Mouse (Mus musculus) neural tube, embryonic 11.5 days (tissue): ENCODE results near the gene St6galnac4. TPM values are rescaled to one million over a fixed set of nuclear protein-coding genes. Genes with fewer than 3 reads are reported as not detected.

Experiments used
- ATAC-seq: fragments of 200-750 bp; cut with Nextera tagmentation; 2 replicates; pipeline ENCODE4 v1.8.0; 2017; ENCODE audit warnings: moderate number of reproducible peaks, mild to moderate bottlenecking, moderate TSS enrichment, moderate library complexity; ENCODE audit not compliant: insufficient read depth, low FRiP score, low TSS enrichment
- DNase-seq: peaks from one replicate; pipeline ENCODE4 v3.0.0-alpha.2; 2015; ENCODE audit warnings: low spot score
- H3K27ac ChIP-seq: fragments of 300-500 bp; sonication (generic); 2 replicates; pipeline ENCODE4 v1.5.1; 2014; ENCODE audit warnings: low read depth, mild to moderate bottlenecking, low read length
- H3K27me3 ChIP-seq: fragments of 300-500 bp; sonication (generic); 2 replicates; pipeline ENCODE4 v1.6.1; 2014; ENCODE audit warnings: mild to moderate bottlenecking, low read length, mixed read lengths; ENCODE audit not compliant: control insufficient read depth, insufficient read depth
- H3K36me3 ChIP-seq: fragments of 300-500 bp; sonication (generic); 2 replicates; pipeline ENCODE4 v1.6.1; 2014; ENCODE audit warnings: mild to moderate bottlenecking, low read length, moderate library complexity, mixed read lengths; ENCODE audit not compliant: control insufficient read depth, insufficient read depth
- H3K4me1 ChIP-seq: fragments of 300-500 bp; sonication (generic); 2 replicates; pipeline ENCODE4 v1.6.1; 2014; ENCODE audit warnings: low read length, mixed read lengths; ENCODE audit not compliant: control insufficient read depth, insufficient read depth
- H3K4me2 ChIP-seq: fragments of 300-500 bp; sonication (generic); 2 replicates; pipeline ENCODE4 v1.6.1; 2014; ENCODE audit warnings: low read depth, mild to moderate bottlenecking, moderate library complexity
- H3K4me3 ChIP-seq: fragments of 300-500 bp; sonication (generic); 2 replicates; pipeline ENCODE4 v1.5.1; 2014; ENCODE audit warnings: low read depth, low read length
- H3K9ac ChIP-seq: fragments of 300-500 bp; sonication (generic); 2 replicates; pipeline ENCODE4 v1.6.1; 2014; ENCODE audit warnings: mild to moderate bottlenecking, low read length
- H3K9me3 ChIP-seq: fragments of 300-500 bp; sonication (generic); 2 replicates; pipeline ENCODE4 v1.6.1; 2016; ENCODE audit warnings: low read length; ENCODE audit not compliant: control insufficient read depth
- WGBS: fragments of 180-500 bp; shearing (Covaris S2); extraction: QIAGEN DNeasy Blood & Tissue Kit; methylation state at CpG from one replicate; pipeline ENCODE4 v1.1.7; 2014; 5-methylcytosine and 5-hydroxymethylcytosine counted together
- polyA plus RNA-seq: library from polyadenylated mRNA; unstranded; fragments of >200 nt; fragmentation: Nextera tagmentation; extraction: Ambion mirVana; gene quantifications from 2 replicates; pipeline ENCODE4 v1.2.1, GENCODE M21; 2014

Gene St6galnac4
- polyA plus RNA-seq, 1 experiment from 2014 or later: 20.9 TPM

- H3K36me3 ChIP-seq: peaks cover 5% of the 10 kb centered on the region; the same call in 1 of the 2 replicates
- no peaks in the 10 kb centered on the region for H3K27me3 ChIP-seq
- peak; percentile 94 for ATAC-seq
- no peak overlapping the region; the same call in 1 of the 2 replicates for H3K4me2 ChIP-seq
- H3K4me1 ChIP-seq: peaks cover 23% of the 10 kb centered on the region
- H3K9ac ChIP-seq: peak overlapping the region; percentile 38
- H3K9me3 ChIP-seq: no peaks in the 10 kb centered on the region
- WGBS: 35% methylated on average over 5 of the region's 5 CpGs
- no peak overlapping the region for H3K4me3 ChIP-seq
- peak overlapping the region; percentile 92 for H3K27ac ChIP-seq
- peak; percentile 77 for DNase-seq
Measured at GRCm38 (mm10) chr2:32559570-32559969, 27.3 kb upstream of the St6galnac4 start.

- 50% methylated on average over 4 of the region's 4 CpGs for WGBS
- DNase-seq (peak; percentile 72), ATAC-seq (no peak)
- no peaks in the 10 kb centered on the region for H3K27me3 ChIP-seq
- peaks cover 5% of the 10 kb centered on the region for H3K4me1 ChIP-seq
- no peak overlapping the region for H3K4me2 ChIP-seq
- no peaks in the 10 kb centered on the region for H3K9me3 ChIP-seq
- no peak overlapping the region for H3K9ac ChIP-seq
- peaks cover 15% of the 10 kb centered on the region for H3K36me3 ChIP-seq
- H3K27ac ChIP-seq: no peak overlapping the region
- H3K4me3 ChIP-seq: no peak overlapping the region
Measured at GRCm38 (mm10) chr2:32566536-32567063, 20.3 kb upstream of the St6galnac4 start.

GRCm38 (mm10) chr2:32568149-32568548, 18.7 kb upstream of the St6galnac4 start:
- Histone ChIP-seq H3K4me3 (no peak overlapping the region), H3K27ac (no peak overlapping the region), H3K4me1 (peaks cover 5% of the 10 kb centered on the region), H3K36me3 (peaks cover 13% of the 10 kb centered on the region), H3K27me3 (no peaks in the 10 kb centered on the region), H3K4me2 (no peak overlapping the region), H3K9me3 (no peaks in the 10 kb centered on the region), H3K9ac (no peak overlapping the region)
- DNase-seq (no peak), ATAC-seq (no peak)
- 83% methylated on average over 5 of the region's 5 CpGs for WGBS

GRCm38 (mm10) chr2:32568941-32569340, 18.0 kb upstream of the St6galnac4 start:
- no peak for DNase-seq
- H3K27ac ChIP-seq: no peak overlapping the region
- ATAC-seq: no peak
- 92% methylated on average over 3 of the region's 3 CpGs for WGBS
- H3K4me2 ChIP-seq: no peak overlapping the region
- H3K27me3 ChIP-seq: no peaks in the 10 kb centered on the region
- H3K9ac ChIP-seq: no peak overlapping the region
- H3K4me1 ChIP-seq: peaks cover 5% of the 10 kb centered on the region
- H3K9me3 ChIP-seq: no peaks in the 10 kb centered on the region
- no peak overlapping the region for H3K4me3 ChIP-seq
- H3K36me3 ChIP-seq: peaks cover 13% of the 10 kb centered on the region

- H3K36me3 ChIP-seq: peaks cover 6% of the 10 kb centered on the region; the same call in 1 of the 2 replicates
- H3K9ac ChIP-seq: peak within 1 kb of the TSS; percentile 64
- ATAC-seq (peak; percentile 72), DNase-seq (peak; percentile 89)
- 2% methylated on average over 36 of the region's 36 CpGs for WGBS
- no peaks in the 10 kb centered on the region for H3K27me3 ChIP-seq
- H3K4me1 ChIP-seq: peaks cover 7% of the 10 kb centered on the region
- H3K4me3 ChIP-seq: peak within 1 kb of the TSS; percentile 66
- no peaks in the 10 kb centered on the region for H3K9me3 ChIP-seq
- H3K27ac ChIP-seq: no peak within 1 kb of the TSS
- H3K4me2 ChIP-seq: peak within 1 kb of the TSS; percentile 82
Measured at GRCm38 (mm10) chr2:32570698-32571494, 16.0 kb upstream of the St6galnac4 start, which contains the start of gene Dpm2. TSS of gene Dpm2 (plus strand) at chr2:32570858.

- H3K4me1 ChIP-seq: peaks cover 7% of the 10 kb centered on the region
- no peak overlapping the region for H3K9ac ChIP-seq
- no peak overlapping the region for H3K4me2 ChIP-seq
- ATAC-seq: no peak
- no peaks in the 10 kb centered on the region for H3K27me3 ChIP-seq
- no peak overlapping the region for H3K4me3 ChIP-seq
- peaks cover 6% of the 10 kb centered on the region; the same call in 1 of the 2 replicates for H3K36me3 ChIP-seq
- no peak overlapping the region for H3K27ac ChIP-seq
- WGBS: 89% methylated on average over 11 of the region's 11 CpGs
- H3K9me3 ChIP-seq: no peaks in the 10 kb centered on the region
- DNase-seq: no peak
Measured at GRCm38 (mm10) chr2:32572196-32572595, 14.7 kb upstream of the St6galnac4 start.

GRCm38 (mm10) chr2:32574497-32574896, 12.4 kb upstream of the St6galnac4 start, which contains the start of gene Pip5kl1:
TSS of gene Pip5kl1 (plus strand) at chr2:32574797.
- H3K4me3 ChIP-seq: peak within 1 kb of the TSS; percentile 37
- no peaks in the 10 kb centered on the region for H3K9me3 ChIP-seq
- H3K27me3 ChIP-seq: peaks cover 13% of the 10 kb centered on the region; the same call in 1 of the 2 replicates
- H3K9ac ChIP-seq: peak within 1 kb of the TSS; percentile 55
- no peak within 1 kb of the TSS for H3K27ac ChIP-seq
- peaks cover 7% of the 10 kb centered on the region for H3K4me1 ChIP-seq
- DNase-seq (no peak), ATAC-seq (no peak)
- H3K4me2 ChIP-seq: peak within 1 kb of the TSS; percentile 98
- 80% methylated on average over 6 of the region's 6 CpGs for WGBS
- no peaks in the 10 kb centered on the region for H3K36me3 ChIP-seq

GRCm38 (mm10) chr2:32574901-32575585, 11.9 kb upstream of the St6galnac4 start:
- Histone ChIP-seq H3K27me3 (peaks cover 16% of the 10 kb centered on the region; the same call in 1 of the 2 replicates), H3K9me3 (no peaks in the 10 kb centered on the region), H3K4me3 (peak overlapping the region; percentile 37), H3K4me2 (peak overlapping the region; percentile 98), H3K36me3 (no peaks in the 10 kb centered on the region), H3K9ac (peak overlapping the region; percentile 55), H3K4me1 (peaks cover 7% of the 10 kb centered on the region), H3K27ac (no peak overlapping the region)
- WGBS: 2% methylated on average over 26 of the region's 26 CpGs
- ATAC-seq (no peak), DNase-seq (peak; percentile 62)
